8 mouse cellular contexts compared by ENCODE assay signal in genomic region chr9:56417415-56417947, GRCm38 (mm10). TPM values are rescaled to one million over a fixed set of nuclear protein-coding genes. Genes with fewer than 3 reads are reported as not detected.
DNase-seq lines count a peak whose midpoint lies in the region; ATAC-seq lines count a peak whose summit lies in the region.

No protein-coding gene starts in this region.

- peak; percentile 87 for ATAC-seq in embryonic facial prominence, embryonic 11.5 days (replicated peaks; ENCODE audit: insufficient number of reproducible peaks, low FRiP score, low TSS enrichment, low read depth)
- ATAC-seq in limb, embryonic 11.5 days (ENCODE audit: insufficient number of reproducible peaks, low FRiP score, low TSS enrichment, low read depth), result peak; percentile 51; the same call in 1 of the 2 replicates
- ATAC-seq in midbrain, embryonic 12.5 days (ENCODE audit: low FRiP score, low read depth), result peak; percentile 66
- no peak for ATAC-seq in erythroid progenitor cell, adult 5-6 weeks (replicated peaks; ENCODE audit: low FRiP score, poor library complexity, severe bottlenecking)

- peak; percentile 88 for DNase-seq in adrenal gland, postnatal 25 days
- peak; percentile 77 for DNase-seq in embryonic facial prominence, embryonic 11.5 days (ENCODE audit: low spot score)
- peak; percentile 91 to 93 for DNase-seq in heart, adult 18-20 months
- peak; percentile 87 for DNase-seq in kidney, adult 18-20 months
- DNase-seq in limb, embryonic 11.5 days (ENCODE audit: low spot score), result peak; percentile 88
- peak; percentile 64 for DNase-seq in skeletal muscle tissue, adult 2 months (ENCODE audit: low read depth, low spot score)

- no peaks in the 10 kb centered on the region for H3K9me3 ChIP-seq in embryonic facial prominence, embryonic 11.5 days (replicated peaks; ENCODE audit: control insufficient read depth, low read length)
- H3K9me3 ChIP-seq in limb, embryonic 11.5 days (ENCODE audit: control insufficient read depth, low read length), result no peaks in the 10 kb centered on the region
- no peaks in the 10 kb centered on the region for H3K9me3 ChIP-seq in midbrain, embryonic 12.5 days

- H3K4me3 ChIP-seq in embryonic facial prominence, embryonic 11.5 days (ENCODE audit: low read depth, low read length), result peak overlapping the region; percentile 77
- peak overlapping the region; percentile 57 for H3K4me3 ChIP-seq in limb, embryonic 11.5 days (ENCODE audit: low read depth, low read length)
- H3K4me3 ChIP-seq in midbrain, embryonic 12.5 days, result peak overlapping the region; percentile 83

- under 1% methylated on average over 40 of the region's 40 CpGs for WGBS in embryonic facial prominence, embryonic 11.5 days
- WGBS in limb, embryonic 11.5 days, result 0% methylated on average over 40 of the region's 40 CpGs
- 0% methylated on average over 35 of the region's 40 CpGs for WGBS in midbrain, embryonic 12.5 days

- no peaks in the 10 kb centered on the region for H3K27me3 ChIP-seq in embryonic facial prominence, embryonic 11.5 days (ENCODE audit: control insufficient read depth, insufficient read depth, low read length)
- H3K27me3 ChIP-seq in limb, embryonic 11.5 days (ENCODE audit: control insufficient read depth, insufficient read depth, low read length), result no peaks in the 10 kb centered on the region
- no peaks in the 10 kb centered on the region for H3K27me3 ChIP-seq in midbrain, embryonic 12.5 days

- H3K4me2 ChIP-seq in embryonic facial prominence, embryonic 11.5 days (ENCODE audit: low read depth, low read length), result peak overlapping the region; percentile 65
- H3K4me2 ChIP-seq in limb, embryonic 11.5 days (ENCODE audit: low read depth, severe bottlenecking), result peak overlapping the region; percentile 60
- H3K4me2 ChIP-seq in midbrain, embryonic 12.5 days (replicated peaks), result peak overlapping the region; percentile 71

- no peaks in the 10 kb centered on the region for H3K36me3 ChIP-seq in embryonic facial prominence, embryonic 11.5 days (replicated peaks; ENCODE audit: control insufficient read depth, insufficient read depth, low read depth, low read length)
- no peaks in the 10 kb centered on the region for H3K36me3 ChIP-seq in limb, embryonic 11.5 days (ENCODE audit: control insufficient read depth, insufficient read depth, low read length)
- no peaks in the 10 kb centered on the region for H3K36me3 ChIP-seq in midbrain, embryonic 12.5 days

- peak overlapping the region; percentile 88 for H3K27ac ChIP-seq in embryonic facial prominence, embryonic 11.5 days (replicated peaks; ENCODE audit: low read depth, low read length)
- H3K27ac ChIP-seq in limb, embryonic 11.5 days (replicated peaks; ENCODE audit: low read depth, low read length), result peak overlapping the region; percentile 82
- H3K27ac ChIP-seq in midbrain, embryonic 12.5 days (replicated peaks), result peak overlapping the region; percentile 85

- peak overlapping the region; percentile 72 for H3K9ac ChIP-seq in embryonic facial prominence, embryonic 11.5 days (replicated peaks; ENCODE audit: low read length)
- peak overlapping the region; percentile 67 for H3K9ac ChIP-seq in limb, embryonic 11.5 days (ENCODE audit: low read length)
- H3K9ac ChIP-seq in midbrain, embryonic 12.5 days (replicated peaks), result peak overlapping the region; percentile 70

- H3K4me1 ChIP-seq in embryonic facial prominence, embryonic 11.5 days (ENCODE audit: control insufficient read depth, insufficient read depth, low read length), result no peaks in the 10 kb centered on the region
- H3K4me1 ChIP-seq in limb, embryonic 11.5 days (ENCODE audit: control insufficient read depth, insufficient read depth, low read length), result no peaks in the 10 kb centered on the region
- H3K4me1 ChIP-seq in midbrain, embryonic 12.5 days, result peaks cover 25% of the 10 kb centered on the region

RNA-seq across cellular contexts. Expression of gene Peak1, which starts 0.4 kb away (rescaled TPM):
- 61.1 and 64.9 TPM in 2 replicates for total RNA-seq in adrenal gland, postnatal 25 days (2021)
- polyA plus RNA-seq in embryonic facial prominence, embryonic 11.5 days (2014; fragmentation: Nextera tagmentation; extraction: Ambion mirVana), result 7.9 and 8.8 TPM in 2 replicates
- total RNA-seq in heart, adult 18-20 months (2021), result 10 to 100 TPM; 34.9 to 35.1 TPM
- 7.5 and 7.7 TPM in 2 replicates for polyA plus RNA-seq in limb, embryonic 11.5 days (2014; fragmentation: Nextera tagmentation; extraction: Ambion mirVana)
- polyA plus RNA-seq in midbrain, embryonic 12.5 days (2016; fragmentation: Nextera tagmentation; extraction: Ambion mirVana), result 3.9 and 5.0 TPM in 2 replicates
- total RNA-seq in erythroid progenitor cell, adult 5-6 weeks (2015; ENCODE audit: low replicate concordance), result 6.3 and 18.7 TPM in 2 replicates
- 0.90 and 3.2 TPM in 2 replicates for total RNA-seq in erythroid progenitor cell, adult 5-6 weeks (2017; ENCODE audit: low replicate concordance)

RNA-seq across cellular contexts. Expression of gene Hmg20a, which starts 0.9 kb away (rescaled TPM):
- total RNA-seq in adrenal gland, postnatal 25 days (2021), result 41.6 and 52.3 TPM in 2 replicates
- polyA plus RNA-seq in embryonic facial prominence, embryonic 11.5 days (2014; fragmentation: Nextera tagmentation; extraction: Ambion mirVana), result 59.2 and 64.0 TPM in 2 replicates
- 10 to 100 TPM; 15.6 to 18.4 TPM for total RNA-seq in heart, adult 18-20 months (2021)
- polyA plus RNA-seq in limb, embryonic 11.5 days (2014; fragmentation: Nextera tagmentation; extraction: Ambion mirVana), result 64.0 and 69.8 TPM in 2 replicates
- 80.5 and 85.8 TPM in 2 replicates for polyA plus RNA-seq in midbrain, embryonic 12.5 days (2016; fragmentation: Nextera tagmentation; extraction: Ambion mirVana)
- total RNA-seq in erythroid progenitor cell, adult 5-6 weeks (2015; ENCODE audit: low replicate concordance), result 7.2 and 10.9 TPM in 2 replicates
- 4.0 and 8.0 TPM in 2 replicates for total RNA-seq in erythroid progenitor cell, adult 5-6 weeks (2017; ENCODE audit: low replicate concordance)
